Mouse (Mus musculus) small intestine, adult 2 months (tissue): ENCODE measurements around the gene Cdt1. TPM values are rescaled to one million over a fixed set of nuclear protein-coding genes. Genes with fewer than 3 reads are reported as not detected.
A peak's percentile ranks its signal among the peaks of the same experiment; 100 is the strongest.

Experiments
- H3K27ac ChIP-seq: fragments of 200-500 bp; 2 replicates; pipeline ENCODE4 v1.5.1; 2012; ENCODE audit warnings: low read depth, low read length, control low read depth, inconsistent platforms; ENCODE audit not compliant: insufficient read depth
- H3K27me3 ChIP-seq: fragments of 200-500 bp; 2 replicates; pipeline ENCODE4 v1.6.1; 2012; ENCODE audit warnings: mild to moderate bottlenecking, moderate library complexity, low read length, inconsistent platforms; ENCODE audit not compliant: control insufficient read depth, insufficient read depth
- H3K36me3 ChIP-seq: fragments of 200-500 bp; 2 replicates; pipeline ENCODE4 v1.6.1; 2012; ENCODE audit warnings: mild to moderate bottlenecking, low read length, control low read depth, inconsistent platforms; ENCODE audit not compliant: control insufficient read depth, insufficient read depth
- H3K4me1 ChIP-seq: fragments of 200-500 bp; 2 replicates; pipeline ENCODE4 v1.6.1; 2012; ENCODE audit warnings: low read length, inconsistent platforms, mixed read lengths; ENCODE audit not compliant: control insufficient read depth, insufficient read depth, insufficient read length
- H3K4me3 ChIP-seq: fragments of 200-500 bp; 2 replicates; pipeline ENCODE4 v1.5.1; 2012; ENCODE audit warnings: low read depth, mild to moderate bottlenecking, control low read depth, inconsistent platforms, low read length, moderate library complexity
- CTCF ChIP-seq: fragments of 200-500 bp; IDR thresholded peaks from 2 replicates; pipeline ENCODE4 v1.5.1; 2012; ENCODE audit warnings: low read depth, mild to moderate bottlenecking, control low read depth, inconsistent platforms, low read length, moderate library complexity, mixed read lengths; ENCODE audit not compliant: insufficient replicate concordance, insufficient read length; ENCODE audit errors: extremely low read depth
- POLR2A ChIP-seq: fragments of 200-500 bp; IDR thresholded peaks from 2 replicates; pipeline ENCODE4 v1.6.1; 2012; ENCODE audit warnings: low read depth, mild to moderate bottlenecking, control low read depth, inconsistent platforms, low read length, moderate library complexity
- WGBS: fragments of 180-500 bp; shearing (Covaris S2); methylation state at CpG from one replicate; pipeline ENCODE4 v1.1.7; 2018; 5-methylcytosine and 5-hydroxymethylcytosine counted together
- polyA plus RNA-seq: library from polyadenylated mRNA; depleted of rRNA; stranded (reverse); fragments of >200 nt; gene quantifications from 2 replicates; pipeline ENCODE4 v1.2.3, GENCODE M21; 2012

The Cdt1 gene
- polyA plus RNA-seq, 1 experiment: 64.8 TPM

GRCm38 (mm10) chr8:122574667-122575251 is 6.9 kb downstream of the Cdt1 start:
- Histone ChIP-seq H3K27ac (peak overlapping the region; percentile 97), H3K4me3 (peak overlapping the region; percentile 87), H3K4me1 (peaks cover 30% of the 10 kb centered on the region), H3K27me3 (no peaks in the 10 kb centered on the region), H3K36me3 (peaks cover 20% of the 10 kb centered on the region)
- 20% methylated on average over 10 of the region's 10 CpGs for WGBS
- TF ChIP-seq CTCF (no peak), POLR2A (peak; percentile 81)

DNA sequence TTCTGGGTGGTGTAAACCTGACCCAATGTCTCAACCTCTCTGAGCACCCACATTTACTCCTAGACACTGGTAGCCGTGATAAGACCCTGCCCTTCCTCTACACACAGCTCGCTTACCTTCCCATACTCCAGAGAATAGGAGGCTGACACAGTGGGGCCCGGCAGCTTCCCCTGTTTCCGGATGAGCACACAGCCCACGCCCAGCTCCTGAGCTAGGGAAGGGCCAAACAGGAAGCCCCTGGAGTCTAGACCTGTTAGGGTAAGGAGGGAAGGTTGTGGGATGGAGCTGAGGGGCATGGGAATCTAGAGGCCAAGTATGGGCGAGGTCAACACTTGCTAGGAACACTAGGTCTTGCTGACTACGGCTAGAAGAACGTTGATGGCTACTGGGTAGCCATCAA is 7.5 kb downstream of the Cdt1 start:
- 33% methylated on average over 8 of the region's 8 CpGs for WGBS
- Histone ChIP-seq H3K27me3 (no peaks in the 10 kb centered on the region), H3K36me3 (peaks cover 19% of the 10 kb centered on the region), H3K27ac (peak overlapping the region; percentile 97), H3K4me3 (peak overlapping the region; percentile 87), H3K4me1 (peaks cover 30% of the 10 kb centered on the region)
- TF ChIP-seq POLR2A: no peak

- Histone ChIP-seq H3K4me3 (peak overlapping the region; percentile 87), H3K27me3 (no peaks in the 10 kb centered on the region), H3K36me3 (peaks cover 16% of the 10 kb centered on the region), H3K27ac (peak overlapping the region; percentile 97), H3K4me1 (peaks cover 30% of the 10 kb centered on the region)
- TF ChIP-seq POLR2A (0 out of 2 replicates have a peak, but pooled peaks have one; percentile 35), CTCF (no peak)
- whole genome bisulfite sequencing: 7% methylated on average over 21 of the region's 21 CpGs
Observed at GRCm38 (mm10) chr8:122575735-122576647, 8.2 kb downstream of the Cdt1 start.

GRCm38 (mm10) chr8:122576648-122577022 is 8.8 kb downstream of the Cdt1 start, which contains the start of gene Aprt:
TSS of gene Aprt (minus strand) at chr8:122576909.
- Histone ChIP-seq H3K36me3 (peaks cover 10% of the 10 kb centered on the region; the same call in 1 of the 2 replicates), H3K27me3 (no peaks in the 10 kb centered on the region), H3K4me1 (peaks cover 29% of the 10 kb centered on the region), H3K27ac (peak within 1 kb of the TSS; percentile 97), H3K4me3 (peak within 1 kb of the TSS; percentile 87)
- 1% methylated on average over 39 of the region's 39 CpGs for WGBS
- peak; percentile 73; the same call in 1 of the 2 replicates for TF ChIP-seq POLR2A
- no peak for TF ChIP-seq CTCF

GRCm38 (mm10) chr8:122577116-122577515 is 9.3 kb downstream of the Cdt1 start:
- WGBS: 59% methylated on average over 10 of the region's 10 CpGs
- Histone ChIP-seq H3K27ac (no peak overlapping the region), H3K4me3 (peak overlapping the region; percentile 87; the same call in 1 of the 2 replicates), H3K4me1 (peaks cover 26% of the 10 kb centered on the region), H3K27me3 (no peaks in the 10 kb centered on the region), H3K36me3 (peaks cover 5% of the 10 kb centered on the region; the same call in 1 of the 2 replicates)
- no peak for TF ChIP-seq POLR2A
- TF ChIP-seq CTCF: no peak

DNA sequence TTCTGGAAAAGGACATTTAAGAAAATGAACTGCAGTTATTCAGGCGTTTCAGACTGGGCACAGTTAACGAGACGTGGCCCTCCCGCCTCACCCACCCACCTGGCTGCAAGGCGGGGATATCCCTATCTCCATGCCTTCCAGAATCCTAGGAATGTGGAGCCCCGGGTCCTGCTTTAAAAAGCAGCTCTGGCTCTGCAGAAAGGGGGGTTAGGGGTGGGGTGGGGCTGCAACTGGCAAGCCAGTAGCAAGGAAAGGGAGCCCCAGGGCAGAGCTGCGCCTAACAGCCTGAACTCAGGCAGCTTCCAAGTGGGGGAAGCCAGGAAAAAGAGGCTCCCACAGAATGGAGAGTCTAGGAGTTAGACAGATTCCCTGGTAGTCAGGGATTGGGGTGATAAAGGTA is 11.4 kb downstream of the Cdt1 start:
- Histone ChIP-seq H3K27me3 (no peaks in the 10 kb centered on the region), H3K4me1 (peaks cover 29% of the 10 kb centered on the region), H3K4me3 (no peak overlapping the region), H3K36me3 (no peaks in the 10 kb centered on the region), H3K27ac (no peak overlapping the region)
- 71% methylated on average over 7 of the region's 7 CpGs for WGBS
- no peak for TF ChIP-seq POLR2A
- TF ChIP-seq CTCF: no peak

- no peak overlapping the region for H3K27ac ChIP-seq
- no peak for TF ChIP-seq POLR2A
- TF ChIP-seq CTCF: no peak
- no peak overlapping the region for H3K4me3 ChIP-seq
- 79% methylated on average over 15 of the region's 15 CpGs for WGBS
- peaks cover 30% of the 10 kb centered on the region for H3K4me1 ChIP-seq
- H3K27me3 ChIP-seq: no peaks in the 10 kb centered on the region
- H3K36me3 ChIP-seq: no peaks in the 10 kb centered on the region
Observed at GRCm38 (mm10) chr8:122580926-122581325, 13.1 kb downstream of the Cdt1 start.

DNA sequence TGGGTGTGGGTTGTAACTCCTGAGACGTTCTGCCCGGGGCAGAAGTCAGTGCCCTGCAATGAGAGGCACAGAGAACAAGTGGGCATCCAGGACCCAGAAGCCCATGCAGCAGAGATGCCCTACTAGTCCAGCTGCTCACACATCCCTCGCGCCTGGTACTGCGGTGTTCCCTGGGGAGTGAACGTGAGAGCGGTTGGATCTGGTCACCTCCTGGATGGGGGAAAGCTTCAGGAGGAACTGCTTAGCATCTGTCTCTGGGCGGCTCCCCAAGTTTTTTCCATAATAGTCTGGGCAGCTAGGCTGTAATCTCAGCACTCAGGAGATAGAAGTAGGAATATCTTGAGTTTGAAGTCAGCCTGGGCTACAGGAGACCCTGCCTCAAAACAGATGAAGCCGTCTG is 17.2 kb downstream of the Cdt1 start:
- WGBS: 43% methylated on average over 9 of the region's 9 CpGs
- peak overlapping the region; percentile 12; the same call in 1 of the 2 replicates for H3K4me3 ChIP-seq

More for the DNA sequence above, 17.2 kb downstream of the Cdt1 start:
- Histone ChIP-seq H3K4me1 (peaks cover 41% of the 10 kb centered on the region), H3K27ac (peak overlapping the region; percentile 95), H3K27me3 (no peaks in the 10 kb centered on the region), H3K36me3 (no peaks in the 10 kb centered on the region)
- TF ChIP-seq CTCF: no peak
- no peak for TF ChIP-seq POLR2A
